Mouse (Mus musculus): ENCODE measurements around the gene Rnf169. TPM values are rescaled to one million over a fixed set of nuclear protein-coding genes. Genes with fewer than 3 reads are reported as not detected.

Rnf169 gene
- polyA plus RNA-seq, 1 experiment from 2014 or later, result 1.6 TPM

- no peak for ATAC-seq (ENCODE audit: insufficient read depth)
These were observed 25.5 kb upstream of the Rnf169 start, which contains the start of gene Chrdl2 for GRCm38 (mm10) chr7:100005790-100006189. Gene Chrdl2, plus strand, starts transcription at chr7:100006172.

DNA sequence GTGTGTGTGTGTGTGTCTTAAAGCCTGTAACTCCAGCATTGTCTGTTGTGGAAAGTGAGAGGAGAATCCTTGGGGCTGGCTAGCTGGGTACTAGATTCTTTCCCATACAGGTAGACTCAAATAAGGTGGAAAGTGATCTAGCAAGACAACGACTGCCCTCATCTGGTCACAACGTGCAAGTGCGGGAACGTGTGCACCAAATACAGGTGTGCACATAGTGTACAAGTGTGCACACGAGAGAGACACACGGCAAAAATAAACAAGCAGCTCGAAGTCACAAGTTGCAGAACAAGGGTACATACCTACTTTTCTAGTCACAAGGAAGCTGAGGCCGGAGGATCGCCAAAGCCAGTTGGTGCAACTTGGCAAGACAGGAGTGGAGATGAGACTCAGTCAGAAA is 23.5 kb upstream of the Rnf169 start:
- H3K27me3 ChIP-seq, result peaks cover 56% of the 10 kb centered on the region
- H3K4me3 ChIP-seq (replicated peaks), result no peak overlapping the region
- no peaks in the 10 kb centered on the region for H3K9me3 ChIP-seq (replicated peaks)
- no peak overlapping the region for H3K27ac ChIP-seq (replicated peaks)
- no peak overlapping the region for H3K4me2 ChIP-seq
- no peaks in the 10 kb centered on the region; the same call in 1 of the 2 replicates for H3K4me1 ChIP-seq (replicated peaks)
- H3K9ac ChIP-seq, result no peak overlapping the region
- WGBS (ENCODE audit: insufficient replicate concordance), result 32% methylated on average over 9 of the region's 9 CpGs
- H3K36me3 ChIP-seq (replicated peaks), result no peaks in the 10 kb centered on the region
- no peak for ATAC-seq (ENCODE audit: insufficient read depth)

More at GRCm38 (mm10) chr7:100005790-100006189, 25.5 kb upstream of the Rnf169 start, which contains the start of gene Chrdl2:
- peaks cover 2% of the 10 kb centered on the region; the same call in 1 of the 2 replicates for H3K4me1 ChIP-seq (replicated peaks)
- H3K27me3 ChIP-seq, result peaks cover 76% of the 10 kb centered on the region
- H3K9ac ChIP-seq, result no peak within 1 kb of the TSS
- H3K4me3 ChIP-seq (replicated peaks), result peak within 1 kb of the TSS; percentile 32
- WGBS (ENCODE audit: insufficient replicate concordance), result under 1% methylated on average over 44 of the region's 44 CpGs
- peak within 1 kb of the TSS; percentile 56 for H3K4me2 ChIP-seq
- no peaks in the 10 kb centered on the region for H3K36me3 ChIP-seq (replicated peaks)
- no peak within 1 kb of the TSS for H3K27ac ChIP-seq (replicated peaks)
- H3K9me3 ChIP-seq (replicated peaks), result no peaks in the 10 kb centered on the region

- ATAC-seq (ENCODE audit: insufficient read depth), result no peak
- H3K4me2 ChIP-seq, result no peak overlapping the region
- no peak overlapping the region for H3K4me3 ChIP-seq (replicated peaks)
- no peaks in the 10 kb centered on the region for H3K9me3 ChIP-seq (replicated peaks)
- 36% methylated on average over 3 of the region's 3 CpGs for WGBS (ENCODE audit: insufficient replicate concordance)
- no peaks in the 10 kb centered on the region for H3K4me1 ChIP-seq (replicated peaks)
- H3K9ac ChIP-seq, result no peak overlapping the region
- H3K27ac ChIP-seq (replicated peaks), result no peak overlapping the region
- peaks cover 5% of the 10 kb centered on the region; the same call in 1 of the 2 replicates for H3K27me3 ChIP-seq
- H3K36me3 ChIP-seq (replicated peaks), result no peaks in the 10 kb centered on the region
These were observed 18.4 kb upstream of the Rnf169 start for GRCm38 (mm10) chr7:99998668-99999067.

- no peak overlapping the region for H3K9ac ChIP-seq
- no peaks in the 10 kb centered on the region for H3K9me3 ChIP-seq (replicated peaks)
- H3K36me3 ChIP-seq (replicated peaks), result no peaks in the 10 kb centered on the region
- no peak overlapping the region for H3K4me3 ChIP-seq (replicated peaks)
- H3K27ac ChIP-seq (replicated peaks), result no peak overlapping the region
- WGBS (ENCODE audit: insufficient replicate concordance), result 20% methylated on average over 7 of the region's 7 CpGs
- no peak for ATAC-seq (ENCODE audit: insufficient read depth)
- H3K27me3 ChIP-seq, result no peaks in the 10 kb centered on the region; the same call in 1 of the 2 replicates
- H3K4me2 ChIP-seq, result no peak overlapping the region
- H3K4me1 ChIP-seq (replicated peaks), result no peaks in the 10 kb centered on the region
These were observed 14.9 kb upstream of the Rnf169 start for GRCm38 (mm10) chr7:99995186-99995585.

DNA sequence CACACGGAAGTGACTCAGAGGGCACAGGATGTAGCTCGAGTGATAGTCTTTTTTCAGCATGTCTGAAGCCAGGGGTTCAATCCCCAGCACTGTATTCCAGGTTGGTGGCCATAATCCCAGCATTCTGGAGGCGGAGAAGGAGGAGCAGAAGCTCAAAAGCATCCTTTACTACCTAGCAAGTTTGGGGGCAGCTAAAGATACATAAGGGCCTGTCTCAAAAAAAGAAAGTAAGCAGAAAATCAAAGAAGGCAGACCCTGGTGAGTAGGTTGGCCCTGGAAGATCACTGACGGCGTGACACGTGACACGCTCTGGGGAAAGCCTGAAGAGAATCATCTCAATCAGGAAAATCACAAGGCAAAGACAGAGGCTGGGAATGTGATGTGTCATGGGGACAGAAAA is 12.9 kb upstream of the Rnf169 start:
- Histone ChIP-seq H3K36me3 (replicated peaks) (no peaks in the 10 kb centered on the region), H3K27me3 (no peaks in the 10 kb centered on the region; the same call in 1 of the 2 replicates), H3K4me1 (replicated peaks) (no peaks in the 10 kb centered on the region), H3K9me3 (replicated peaks) (no peaks in the 10 kb centered on the region), H3K9ac (no peak overlapping the region), H3K27ac (replicated peaks) (no peak overlapping the region), H3K4me3 (replicated peaks) (no peak overlapping the region), H3K4me2 (no peak overlapping the region)
- WGBS (ENCODE audit: insufficient replicate concordance), result 61% methylated on average over 7 of the region's 7 CpGs
- no peak for ATAC-seq (ENCODE audit: insufficient read depth)

DNA sequence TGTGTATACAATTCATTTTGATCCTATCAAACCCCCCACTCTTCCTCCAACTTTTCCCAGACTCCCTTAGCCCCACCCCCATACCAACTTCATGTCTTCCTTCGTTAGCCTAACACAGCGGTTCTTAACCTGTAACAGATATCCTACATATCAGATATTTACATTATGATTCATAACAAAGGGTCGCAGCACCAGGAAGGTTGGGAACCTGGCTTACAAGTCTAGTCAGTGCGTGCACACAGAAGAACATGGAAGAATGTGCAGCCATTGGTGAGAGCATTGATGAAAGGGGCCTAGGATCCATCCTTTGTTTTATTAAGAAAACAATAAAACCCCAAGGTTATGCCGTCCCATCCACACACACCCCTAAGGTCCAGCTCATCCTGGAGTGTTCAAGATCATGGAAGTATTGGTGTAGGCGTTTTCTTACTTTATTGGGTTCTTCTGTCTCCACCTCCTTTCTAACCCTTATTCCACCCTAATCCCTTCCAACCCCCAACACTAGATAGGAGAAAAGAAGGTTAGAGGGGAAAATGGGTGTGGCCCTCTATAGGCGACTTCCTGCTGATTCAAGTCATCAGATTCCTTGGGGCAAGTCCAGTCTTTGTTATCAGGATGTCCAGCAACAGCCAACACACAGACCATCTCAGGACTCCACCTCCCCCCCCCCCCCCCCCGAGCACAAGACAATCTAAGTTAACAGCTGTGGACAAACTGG is 10.9 kb upstream of the Rnf169 start:
- Histone ChIP-seq H3K9me3 (replicated peaks) (no peaks in the 10 kb centered on the region), H3K36me3 (replicated peaks) (no peaks in the 10 kb centered on the region), H3K4me3 (replicated peaks) (no peak overlapping the region), H3K9ac (no peak overlapping the region), H3K27ac (replicated peaks) (no peak overlapping the region), H3K4me1 (replicated peaks) (no peaks in the 10 kb centered on the region), H3K4me2 (no peak overlapping the region), H3K27me3 (no peaks in the 10 kb centered on the region; the same call in 1 of the 2 replicates)
- ATAC-seq (ENCODE audit: insufficient read depth), result no peak
- 55% methylated on average over 8 of the region's 8 CpGs for WGBS (ENCODE audit: insufficient replicate concordance)

DNA sequence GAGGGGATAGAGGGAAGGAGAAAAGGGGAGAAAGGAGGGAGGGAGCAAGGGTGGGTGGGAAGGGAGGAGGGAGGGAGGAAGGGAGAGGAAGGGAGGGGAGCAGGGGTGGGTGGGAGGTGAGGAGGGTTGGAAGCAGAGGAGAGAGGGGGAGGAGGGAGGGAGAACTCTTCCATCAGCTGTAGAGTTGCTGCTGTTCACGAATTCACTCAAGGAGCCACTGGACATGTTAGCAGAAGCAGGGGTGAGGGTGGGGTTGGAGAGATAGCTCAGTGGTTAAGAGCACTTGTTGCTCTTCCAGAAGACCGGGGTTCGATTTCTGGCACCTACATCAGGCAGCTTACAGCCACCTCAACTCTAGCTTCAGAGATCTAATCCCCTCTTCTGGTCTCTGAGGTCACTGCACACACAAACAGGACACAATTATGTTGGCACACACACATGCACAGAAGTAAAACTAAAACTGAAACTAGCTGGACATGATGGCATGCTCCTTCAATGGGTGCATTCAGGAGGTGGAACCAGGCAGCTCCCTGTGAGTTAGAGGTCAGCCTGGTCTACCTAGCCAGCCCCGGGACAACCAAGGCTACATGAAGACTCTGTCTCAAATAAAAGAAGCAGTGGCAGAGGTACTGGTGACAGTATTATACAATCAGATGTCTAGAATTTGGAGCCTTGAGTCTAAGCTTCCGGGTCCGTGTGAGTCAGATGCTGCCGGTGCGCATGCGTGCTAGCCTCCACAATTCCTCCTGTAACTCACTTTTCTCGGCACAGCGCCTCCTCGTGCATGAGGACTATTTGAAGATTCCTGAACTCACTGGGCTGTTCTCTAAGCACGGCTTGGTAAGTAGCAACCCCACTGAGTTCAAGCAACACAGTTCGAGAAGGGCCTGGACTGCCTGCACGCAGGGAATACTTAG is 9.9 kb upstream of the Rnf169 start:
- Histone ChIP-seq H3K4me1 (replicated peaks) (no peaks in the 10 kb centered on the region), H3K27me3 (no peaks in the 10 kb centered on the region; the same call in 1 of the 2 replicates), H3K36me3 (replicated peaks) (no peaks in the 10 kb centered on the region), H3K27ac (replicated peaks) (no peak overlapping the region), H3K4me2 (no peak overlapping the region; the same call in 1 of the 2 replicates), H3K9ac (no peak overlapping the region), H3K4me3 (replicated peaks) (no peak overlapping the region), H3K9me3 (replicated peaks) (no peaks in the 10 kb centered on the region)
- ATAC-seq (ENCODE audit: insufficient read depth), result no peak
- 64% methylated on average over 15 of the region's 15 CpGs for WGBS (ENCODE audit: insufficient replicate concordance)

GRCm38 (mm10) chr7:99988725-99989124 is 8.5 kb upstream of the Rnf169 start:
- no peaks in the 10 kb centered on the region for H3K4me1 ChIP-seq (replicated peaks)
- no peak overlapping the region for H3K4me2 ChIP-seq
- H3K27ac ChIP-seq (replicated peaks), result no peak overlapping the region
- no peak overlapping the region for H3K4me3 ChIP-seq (replicated peaks)
- H3K9ac ChIP-seq, result no peak overlapping the region
- ATAC-seq (ENCODE audit: insufficient read depth), result no peak
- H3K27me3 ChIP-seq, result no peaks in the 10 kb centered on the region; the same call in 1 of the 2 replicates
- H3K9me3 ChIP-seq (replicated peaks), result no peaks in the 10 kb centered on the region
- WGBS (ENCODE audit: insufficient replicate concordance), result 2% methylated on average over 4 of the region's 4 CpGs
- no peaks in the 10 kb centered on the region for H3K36me3 ChIP-seq (replicated peaks)

DNA sequence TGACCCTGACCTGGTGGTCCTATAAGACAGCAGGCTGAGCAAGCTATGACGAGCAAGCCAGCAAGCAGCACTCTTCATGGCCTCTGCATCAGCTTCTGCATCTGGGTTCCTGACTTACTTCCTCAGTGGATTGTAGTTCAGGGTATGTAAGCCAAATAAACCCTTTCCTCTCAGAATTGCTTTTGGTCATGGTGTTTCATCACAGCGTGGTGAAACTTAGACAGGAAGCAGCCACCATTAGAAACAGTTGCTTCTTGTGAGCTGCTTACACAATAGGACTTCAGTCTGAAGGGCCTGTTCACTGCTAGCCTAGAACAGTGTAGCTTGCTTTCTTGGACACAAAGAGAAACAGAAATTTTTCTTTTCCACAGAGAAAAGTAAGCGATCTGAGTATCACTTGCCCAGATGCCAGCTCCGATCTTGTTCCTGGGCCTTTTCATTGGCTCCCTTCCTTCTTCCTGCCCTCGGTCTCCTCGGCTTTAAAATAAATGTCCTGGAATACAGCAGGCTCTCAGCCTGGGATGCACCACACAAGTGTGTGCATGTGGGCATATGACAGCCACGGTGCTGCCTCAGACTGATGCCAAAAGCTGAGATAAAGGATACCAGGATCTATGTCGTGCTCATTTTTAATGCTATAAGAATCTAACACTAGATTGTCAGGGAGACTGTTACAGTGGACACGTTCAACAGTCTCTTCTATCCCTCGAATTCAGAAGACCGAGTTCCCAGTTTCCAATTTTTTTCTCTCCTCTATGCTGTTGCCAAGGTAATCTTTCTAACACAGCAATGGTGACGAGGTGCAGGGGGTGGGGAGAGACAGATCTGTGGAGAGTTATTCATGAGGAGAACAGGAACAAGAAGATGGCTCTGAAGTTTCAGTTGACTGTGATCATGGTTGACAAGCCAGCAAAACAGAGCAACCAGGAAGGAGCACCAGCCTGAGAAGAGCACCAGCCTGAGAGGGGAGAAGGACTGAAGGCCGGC is 2.3 kb upstream of the Rnf169 start:
- Histone ChIP-seq H3K27ac (replicated peaks) (no peak overlapping the region), H3K27me3 (no peaks in the 10 kb centered on the region; the same call in 1 of the 2 replicates), H3K9ac (no peak overlapping the region), H3K4me1 (replicated peaks) (peaks cover 21% of the 10 kb centered on the region), H3K36me3 (replicated peaks) (no peaks in the 10 kb centered on the region), H3K4me3 (replicated peaks) (no peak overlapping the region), H3K9me3 (replicated peaks) (no peaks in the 10 kb centered on the region), H3K4me2 (no peak overlapping the region)
- ATAC-seq (ENCODE audit: insufficient read depth), result no peak
- WGBS (ENCODE audit: insufficient replicate concordance), result 62% methylated on average over 13 of the region's 13 CpGs

- 24% methylated on average over 2 of the region's 2 CpGs for WGBS (ENCODE audit: insufficient replicate concordance)
- no peaks in the 10 kb centered on the region for H3K9me3 ChIP-seq (replicated peaks)
- H3K36me3 ChIP-seq (replicated peaks), result no peaks in the 10 kb centered on the region
- H3K9ac ChIP-seq, result no peak overlapping the region
- peaks cover 28% of the 10 kb centered on the region for H3K4me1 ChIP-seq (replicated peaks)
- no peaks in the 10 kb centered on the region; the same call in 1 of the 2 replicates for H3K27me3 ChIP-seq
- no peak for ATAC-seq (ENCODE audit: insufficient read depth)
- H3K4me2 ChIP-seq, result 0 out of 2 replicates have a peak overlapping the region, but pooled peaks have one; percentile 93
- H3K4me3 ChIP-seq (replicated peaks), result no peak overlapping the region
- no peak overlapping the region for H3K27ac ChIP-seq (replicated peaks)
These were observed 1.1 kb upstream of the Rnf169 start for GRCm38 (mm10) chr7:99981311-99981710.
